Mouse (Mus musculus) forebrain, embryonic 12.5 days (tissue): ENCODE measurements around the gene BC030867. TPM values are rescaled to one million over a fixed set of nuclear protein-coding genes. Genes with fewer than 3 reads are reported as not detected.
"Not testable (repeated sequence)": the region's sequence is repeated elsewhere in the genome, so short reads cannot be mapped to it uniquely, and the experiment has no call there.

Experiments
- ATAC-seq: fragments of 200-750 bp; cut with Nextera tagmentation; 2 replicates; pipeline ENCODE4 v1.8.0; 2017; ENCODE audit warnings: moderate TSS enrichment; ENCODE audit not compliant: low FRiP score
- H3K27ac ChIP-seq: fragments of 300-500 bp; sonication (generic); 2 replicates; pipeline ENCODE4 v1.5.1; 2016; ENCODE audit warnings: mild to moderate bottlenecking
- H3K27me3 ChIP-seq: fragments of 300-500 bp; sonication (generic); 2 replicates; pipeline ENCODE4 v1.6.1; 2016; ENCODE audit warnings: mild to moderate bottlenecking
- H3K36me3 ChIP-seq: fragments of 300-500 bp; sonication (generic); replicated peaks from 2 replicates; pipeline ENCODE4 v1.6.1; 2016; ENCODE audit warnings: mild to moderate bottlenecking
- H3K4me1 ChIP-seq: fragments of 300-500 bp; sonication (generic); 2 replicates; pipeline ENCODE4 v1.6.1; 2016
- H3K4me2 ChIP-seq: fragments of 300-500 bp; sonication (generic); 2 replicates; pipeline ENCODE4 v1.6.1; 2016; ENCODE audit warnings: mild to moderate bottlenecking, moderate library complexity
- H3K4me3 ChIP-seq: fragments of 300-500 bp; sonication (generic); replicated peaks from 2 replicates; pipeline ENCODE4 v1.5.1; 2016; ENCODE audit warnings: mild to moderate bottlenecking
- H3K9ac ChIP-seq: fragments of 300-500 bp; sonication (generic); 2 replicates; pipeline ENCODE4 v1.6.1; 2016; ENCODE audit warnings: mild to moderate bottlenecking
- H3K9me3 ChIP-seq: fragments of 300-500 bp; sonication (generic); 2 replicates; pipeline ENCODE4 v1.6.1; 2016
- WGBS: fragments of 180-500 bp; shearing (Covaris S2); methylation state at CpG from one replicate; pipeline ENCODE4 v1.1.7; 2016; 5-methylcytosine and 5-hydroxymethylcytosine counted together
- polyA plus RNA-seq: library from polyadenylated mRNA; unstranded; fragments of >200 nt; fragmentation: Nextera tagmentation; extraction: Ambion mirVana; gene quantifications from 2 replicates; pipeline ENCODE4 v1.2.1, GENCODE M21; 2016

BC030867 gene
- polyA plus RNA-seq, 1 experiment from 2014 or later: 18.5 TPM

DNA sequence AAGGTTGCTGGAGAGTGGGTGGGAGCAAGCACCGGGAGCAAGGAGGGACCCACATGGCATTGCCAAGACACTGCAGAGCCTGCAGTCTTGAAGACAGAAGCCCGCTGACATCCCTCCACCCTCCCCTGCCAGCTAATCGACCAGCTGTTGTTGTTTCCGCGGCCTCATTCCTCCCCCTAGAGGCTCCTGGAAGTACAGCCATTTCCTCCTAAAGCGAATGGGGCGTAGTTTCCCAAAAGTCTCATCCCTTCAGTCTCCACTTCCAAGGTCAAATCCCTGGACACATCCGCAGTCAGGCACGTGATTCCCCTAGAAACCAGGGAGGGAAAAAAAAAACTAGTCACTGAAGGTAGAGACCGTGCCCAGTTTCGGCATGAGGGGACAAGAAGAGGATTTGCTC is 18.8 kb downstream of the BC030867 start:
- H3K9ac ChIP-seq: no peak overlapping the region
- H3K4me1 ChIP-seq: 0 out of 2 replicates have a peak, but pooled peaks cover 2% of the 10 kb centered on the region
- peak; percentile 46; the same call in 1 of the 2 replicates for ATAC-seq
- no peaks in the 10 kb centered on the region for H3K9me3 ChIP-seq
- no peak overlapping the region for H3K27ac ChIP-seq
- 0 out of 2 replicates have a peak, but pooled peaks cover 2% of the 10 kb centered on the region for H3K27me3 ChIP-seq
- no peak overlapping the region for H3K4me2 ChIP-seq
- no peak overlapping the region for H3K4me3 ChIP-seq
- H3K36me3 ChIP-seq: peaks cover 3% of the 10 kb centered on the region
- 9% methylated on average over 11 of the region's 11 CpGs for WGBS

DNA sequence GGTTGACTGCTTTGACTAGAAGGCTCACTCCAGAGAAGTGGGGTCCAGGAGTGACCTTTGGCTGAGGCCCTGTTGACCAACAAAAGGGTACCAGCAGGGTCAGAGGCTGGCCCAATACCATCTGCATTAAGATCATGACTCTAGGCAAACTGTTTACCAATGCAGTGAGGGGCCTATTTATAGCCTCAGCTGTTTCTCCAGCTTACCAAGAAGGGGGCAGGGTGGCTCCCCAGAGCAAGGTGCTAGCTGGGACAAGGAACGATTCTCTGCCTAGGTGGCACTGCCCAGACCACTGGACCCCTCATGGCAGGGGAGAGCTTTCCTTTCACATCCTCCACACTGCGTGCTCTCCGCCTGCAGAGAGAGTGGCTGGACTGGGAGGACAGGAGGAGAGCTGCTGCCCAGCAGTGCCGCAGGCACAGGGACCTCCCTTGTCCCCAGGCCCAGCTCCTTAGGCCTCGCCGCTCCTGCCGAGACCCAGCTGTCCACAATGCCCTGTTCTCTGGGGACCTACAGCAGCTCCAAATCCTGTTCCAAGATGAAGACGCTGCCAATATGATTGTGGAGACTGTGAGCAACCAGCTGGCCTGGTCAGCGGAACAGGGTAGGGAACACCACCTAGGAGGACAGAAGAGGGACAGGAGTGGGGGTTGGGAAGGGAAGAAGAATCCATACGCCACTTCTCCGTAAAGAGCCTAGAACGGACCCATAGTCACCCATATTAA is 20.0 kb downstream of the BC030867 start, which contains the start of gene Asb16:
Asb16 (plus strand) TSS at position 224 of the 725 bp plus-strand sequence.
- 88% methylated on average over 12 of the region's 12 CpGs for whole genome bisulfite sequencing
- no peak for ATAC-seq
- Histone ChIP-seq H3K27me3 (0 out of 2 replicates have a peak, but pooled peaks cover 2% of the 10 kb centered on the region), H3K36me3 (no peaks in the 10 kb centered on the region), H3K4me2 (no peak within 1 kb of the TSS), H3K4me3 (no peak within 1 kb of the TSS), H3K27ac (no peak within 1 kb of the TSS), H3K9ac (no peak within 1 kb of the TSS), H3K9me3 (no peaks in the 10 kb centered on the region), H3K4me1 (0 out of 2 replicates have a peak, but pooled peaks cover 2% of the 10 kb centered on the region)

- peak; percentile 58; the same call in 1 of the 2 replicates for ATAC-seq
- Histone ChIP-seq H3K4me1 (peaks cover 9% of the 10 kb centered on the region), H3K27me3 (peaks cover 23% of the 10 kb centered on the region), H3K27ac (peak overlapping the region; percentile 36; the same call in 1 of the 2 replicates), H3K4me3 (peak overlapping the region; percentile 39), H3K4me2 (peak overlapping the region; percentile 72), H3K9me3 (no peaks in the 10 kb centered on the region), H3K9ac (peak overlapping the region; percentile 56; the same call in 1 of the 2 replicates), H3K36me3 (no peaks in the 10 kb centered on the region)
- WGBS: 2% methylated on average over 33 of the region's 33 CpGs
Observed at GRCm38 (mm10) chr11:102276411-102276915, 27.8 kb downstream of the BC030867 start.

DNA sequence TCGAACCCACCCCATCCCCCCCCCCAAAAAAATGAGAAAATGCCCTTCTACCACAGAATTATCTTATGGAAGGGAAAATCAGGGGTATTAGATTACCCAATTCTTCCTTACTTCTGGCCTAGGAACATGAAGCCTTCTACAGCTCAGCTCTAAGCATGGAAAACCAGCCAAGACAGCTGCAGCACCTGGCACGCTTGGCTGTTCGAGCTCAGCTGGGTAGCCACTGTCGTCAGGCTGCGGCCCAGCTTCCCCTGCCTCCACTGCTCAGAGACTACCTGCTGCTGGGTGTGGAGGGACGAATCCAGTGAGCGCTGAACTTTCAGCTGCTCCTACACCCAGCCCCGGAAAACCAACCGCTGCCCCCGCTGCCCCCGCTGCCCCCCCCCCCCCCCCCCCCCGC is 29.1 kb downstream of the BC030867 start:
- Histone ChIP-seq H3K9ac (no peak overlapping the region), H3K4me2 (no peak overlapping the region), H3K9me3 (no peaks in the 10 kb centered on the region), H3K4me3 (no peak overlapping the region), H3K4me1 (peaks cover 9% of the 10 kb centered on the region), H3K36me3 (no peaks in the 10 kb centered on the region), H3K27ac (no peak overlapping the region), H3K27me3 (peaks cover 23% of the 10 kb centered on the region)
- no peak for ATAC-seq
- WGBS: 63% methylated on average over 7 of the region's 12 CpGs

DNA sequence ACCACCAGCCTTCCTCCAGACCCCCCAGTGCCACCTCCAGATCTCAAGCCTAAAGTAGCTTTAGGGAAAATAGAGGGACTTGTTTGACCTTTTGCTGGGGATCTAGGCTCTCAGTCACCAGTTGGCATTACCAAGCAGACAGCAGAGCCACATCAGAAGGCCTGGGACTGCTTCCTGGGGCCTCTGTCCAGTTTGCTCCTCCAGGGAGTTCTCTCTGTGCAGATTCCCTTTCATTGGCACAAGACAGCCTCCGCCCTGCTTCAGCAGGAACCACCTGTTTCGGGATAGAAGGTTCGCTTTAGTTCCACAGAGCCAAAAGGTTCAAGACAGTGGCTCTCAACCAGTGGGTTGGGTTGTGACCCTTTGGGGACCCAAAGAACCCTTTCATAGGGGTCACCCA is 30.9 kb downstream of the BC030867 start:
- H3K27ac ChIP-seq: no peak overlapping the region
- H3K9ac ChIP-seq: no peak overlapping the region
- WGBS: 97% methylated on average over 3 of the region's 3 CpGs
- H3K9me3 ChIP-seq: no peaks in the 10 kb centered on the region
- H3K27me3 ChIP-seq: peaks cover 23% of the 10 kb centered on the region
- peaks cover 9% of the 10 kb centered on the region for H3K4me1 ChIP-seq
- no peak overlapping the region for H3K4me3 ChIP-seq
- no peak for ATAC-seq
- H3K36me3 ChIP-seq: no peaks in the 10 kb centered on the region
- H3K4me2 ChIP-seq: no peak overlapping the region

GRCm38 (mm10) chr11:102280267-102280666 is 31.6 kb downstream of the BC030867 start:
- H3K4me1 ChIP-seq, H3K4me3 ChIP-seq, H3K9me3 ChIP-seq, H3K36me3 ChIP-seq, H3K4me2 ChIP-seq, H3K27ac ChIP-seq, ATAC-seq, H3K9ac ChIP-seq: not testable (repeated sequence)
- 81% methylated on average over 6 of the region's 6 CpGs for WGBS
- peaks cover 20% of the 10 kb centered on the region for H3K27me3 ChIP-seq

DNA sequence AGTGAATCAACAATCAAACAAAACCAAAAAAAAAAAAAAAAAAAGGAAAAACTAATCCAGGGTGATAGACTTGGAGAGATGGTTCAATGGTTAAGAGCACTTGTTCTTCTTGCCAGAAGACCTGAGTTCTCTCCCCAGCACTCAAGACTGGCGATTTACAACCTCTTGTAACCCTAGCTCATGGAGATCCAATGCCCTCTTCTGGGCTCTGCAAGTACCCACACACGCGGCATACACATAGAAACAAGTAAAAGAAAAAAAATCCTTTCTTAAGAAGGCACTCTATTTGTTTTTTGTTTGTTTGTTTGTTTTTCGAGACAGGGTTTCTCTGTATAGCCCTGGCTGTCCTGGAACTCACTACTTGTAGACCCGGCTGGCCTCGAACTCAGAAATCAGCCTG is 35.2 kb downstream of the BC030867 start:
- 0 out of 2 replicates have a peak, but pooled peaks have one; percentile 16 for ATAC-seq
- Histone ChIP-seq H3K4me3 (peak overlapping the region; percentile 68), H3K4me1 (peaks cover 15% of the 10 kb centered on the region), H3K4me2 (peak overlapping the region; percentile 73; the same call in 1 of the 2 replicates), H3K36me3 (peaks cover 18% of the 10 kb centered on the region), H3K27ac (peak overlapping the region; percentile 76), H3K9me3 (no peaks in the 10 kb centered on the region), H3K27me3 (no peaks in the 10 kb centered on the region), H3K9ac (no peak overlapping the region)
- 89% methylated on average over 6 of the region's 6 CpGs for WGBS

GRCm38 (mm10) chr11:102284501-102285094 is 35.9 kb downstream of the BC030867 start, which contains the start of gene Tmub2:
Tmub2 (plus strand) TSS chr11:102284931.
- peak; percentile 92 for ATAC-seq

GRCm38 (mm10) chr11:102285095-102285834 is 36.6 kb downstream of the BC030867 start:
- Histone ChIP-seq H3K4me1 (peaks cover 15% of the 10 kb centered on the region), H3K9me3 (no peaks in the 10 kb centered on the region), H3K9ac (peak overlapping the region; percentile 80), H3K4me3 (peak overlapping the region; percentile 68), H3K36me3 (peaks cover 31% of the 10 kb centered on the region), H3K4me2 (peak overlapping the region; percentile 73), H3K27me3 (no peaks in the 10 kb centered on the region), H3K27ac (peak overlapping the region; percentile 76)
- ATAC-seq: peak; percentile 72
- WGBS: 7% methylated on average over 31 of the region's 31 CpGs

More at GRCm38 (mm10) chr11:102284501-102285094, 35.9 kb downstream of the BC030867 start, which contains the start of gene Tmub2:
- Histone ChIP-seq H3K27ac (peak within 1 kb of the TSS; percentile 76), H3K27me3 (no peaks in the 10 kb centered on the region), H3K4me3 (peak within 1 kb of the TSS; percentile 68), H3K9me3 (no peaks in the 10 kb centered on the region), H3K4me1 (peaks cover 15% of the 10 kb centered on the region), H3K9ac (peak within 1 kb of the TSS; percentile 80), H3K36me3 (peaks cover 25% of the 10 kb centered on the region), H3K4me2 (peak within 1 kb of the TSS; percentile 73)
- under 1% methylated on average over 32 of the region's 32 CpGs for WGBS

GRCm38 (mm10) chr11:102287485-102287884 is 38.8 kb downstream of the BC030867 start:
- WGBS: 91% methylated on average over 8 of the region's 8 CpGs
- ATAC-seq: no peak
- Histone ChIP-seq H3K9ac (peak overlapping the region; percentile 29; the same call in 1 of the 2 replicates), H3K4me3 (no peak overlapping the region), H3K27ac (no peak overlapping the region), H3K9me3 (no peaks in the 10 kb centered on the region), H3K36me3 (peaks cover 53% of the 10 kb centered on the region), H3K4me2 (no peak overlapping the region), H3K4me1 (peaks cover 15% of the 10 kb centered on the region), H3K27me3 (no peaks in the 10 kb centered on the region)

DNA sequence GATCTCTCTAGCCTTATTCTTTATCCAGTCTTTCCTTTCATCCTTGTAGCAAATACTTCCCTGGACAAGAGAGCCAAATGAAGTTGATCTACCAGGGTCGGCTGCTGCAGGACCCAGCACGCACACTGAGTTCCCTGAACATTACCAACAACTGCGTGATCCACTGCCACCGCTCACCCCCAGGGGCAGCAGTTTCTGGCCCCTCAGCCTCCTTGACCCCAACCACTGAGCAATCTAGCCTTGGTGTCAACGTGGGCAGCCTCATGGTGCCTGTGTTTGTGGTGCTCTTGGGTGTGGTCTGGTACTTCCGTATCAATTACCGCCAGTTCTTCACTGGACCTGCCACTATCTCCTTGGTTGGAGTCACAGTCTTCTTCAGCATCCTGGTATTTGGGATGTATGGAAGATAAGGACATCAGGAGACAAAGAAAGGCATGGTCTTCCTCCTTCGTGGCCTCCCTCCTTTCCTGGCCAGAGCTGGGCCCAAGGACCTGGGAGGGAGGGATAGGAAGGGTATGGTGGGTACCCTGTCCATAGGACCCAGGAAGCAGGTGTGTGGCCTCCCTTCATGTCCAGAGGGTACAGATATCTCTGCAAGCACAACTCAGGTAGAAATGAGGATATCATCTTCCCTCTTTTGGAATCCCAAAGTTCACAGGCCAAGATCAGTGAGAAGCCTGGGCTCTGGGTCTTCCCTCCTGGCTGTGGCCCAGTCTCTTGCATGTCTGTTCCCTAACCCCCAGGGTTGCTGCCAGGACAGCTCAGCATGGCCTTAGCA is 39.5 kb downstream of the BC030867 start:
- peaks cover 60% of the 10 kb centered on the region for H3K36me3 ChIP-seq
- no peaks in the 10 kb centered on the region for H3K9me3 ChIP-seq
- no peak overlapping the region; the same call in 1 of the 2 replicates for H3K4me3 ChIP-seq
- H3K9ac ChIP-seq: no peak overlapping the region
- peaks cover 15% of the 10 kb centered on the region for H3K4me1 ChIP-seq
- no peak overlapping the region for H3K4me2 ChIP-seq
- no peak for ATAC-seq
- 87% methylated on average over 8 of the region's 8 CpGs for WGBS
- H3K27me3 ChIP-seq: no peaks in the 10 kb centered on the region
- no peak overlapping the region for H3K27ac ChIP-seq
